Mouse (Mus musculus): ENCODE measurements around the gene Tkfc. TPM values are rescaled to one million over a fixed set of nuclear protein-coding genes. Genes with fewer than 3 reads are reported as not detected.

Tkfc gene
- polyA plus RNA-seq, 1 experiment from 2014 or later: 16.2 TPM

GRCm38 (mm10) chr19:10591659-10592377 lies 13.6 kb downstream of the Tkfc start:
- H3K36me3 ChIP-seq (ENCODE audit: control insufficient read depth, insufficient read depth, low read length): peaks cover 4% of the 10 kb centered on the region; the same call in 1 of the 2 replicates
- H3K4me1 ChIP-seq (replicated peaks; ENCODE audit: control insufficient read depth, insufficient read depth, low read length): 0 out of 2 replicates have a peak, but pooled peaks cover 2% of the 10 kb centered on the region
- ATAC-seq (replicated peaks; ENCODE audit: low FRiP score): 0 out of 2 replicates have a peak, but pooled peaks have one; percentile 22
- H3K4me2 ChIP-seq: 0 out of 2 replicates have a peak overlapping the region, but pooled peaks have one; percentile 5
- H3K9ac ChIP-seq (ENCODE audit: low read depth, low read length): no peak overlapping the region
- WGBS: 88% methylated on average over 6 of the region's 6 CpGs
- DNase-seq (ENCODE audit: low spot score): no peak
- no peaks in the 10 kb centered on the region for H3K9me3 ChIP-seq (ENCODE audit: control insufficient read depth, low read length)
- H3K27me3 ChIP-seq (replicated peaks; ENCODE audit: control insufficient read depth, insufficient read depth, low read length): no peaks in the 10 kb centered on the region
- no peak overlapping the region for H3K4me3 ChIP-seq (ENCODE audit: low read depth, low read length)
- H3K27ac ChIP-seq (ENCODE audit: low read depth, low read length): no peak overlapping the region

GRCm38 (mm10) chr19:10590301-10590700 lies 15.2 kb downstream of the Tkfc start:
- ATAC-seq (replicated peaks; ENCODE audit: low FRiP score): no peak
- WGBS: 70% methylated on average over 3 of the region's 3 CpGs
- H3K4me1 ChIP-seq (replicated peaks; ENCODE audit: control insufficient read depth, insufficient read depth, low read length): 0 out of 2 replicates have a peak, but pooled peaks cover 2% of the 10 kb centered on the region

DNA sequence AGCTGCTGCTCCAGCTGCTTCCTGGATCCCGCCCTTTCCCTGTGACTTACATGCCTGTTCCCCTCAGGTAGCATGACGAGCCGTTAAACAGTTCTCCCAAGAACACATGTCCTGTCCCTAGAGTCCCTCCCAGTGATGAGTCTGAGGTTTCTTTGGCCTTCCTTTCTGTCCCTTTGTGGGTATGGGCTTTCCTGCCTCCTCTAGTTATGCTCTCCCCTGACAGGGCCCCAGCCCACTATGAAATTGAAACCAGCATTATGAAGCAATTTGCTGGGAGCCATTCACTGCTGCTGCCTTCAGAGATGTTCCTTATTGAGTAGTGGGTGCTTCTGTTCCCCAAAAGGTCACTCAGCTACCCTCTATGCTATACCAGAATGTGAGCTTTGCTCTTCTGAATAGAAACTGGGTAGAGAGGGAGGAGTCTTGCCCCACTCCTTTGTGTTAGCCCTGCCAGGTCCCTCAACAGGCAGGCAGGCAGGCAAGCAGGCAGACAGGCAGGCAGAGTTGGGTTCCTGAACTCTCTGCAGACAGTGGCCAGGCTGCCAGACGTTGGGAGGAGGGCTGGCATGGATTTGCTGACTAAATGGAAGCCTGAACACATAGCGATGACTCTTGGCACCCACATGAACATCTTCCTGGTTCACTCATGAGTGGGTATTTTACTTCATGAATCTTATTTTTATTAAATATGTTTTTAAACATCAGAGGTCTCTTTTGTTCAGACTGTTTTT lies 16.2 kb downstream of the Tkfc start:
- Histone ChIP-seq H3K4me1 (replicated peaks; ENCODE audit: control insufficient read depth, insufficient read depth, low read length) (0 out of 2 replicates have a peak, but pooled peaks cover 2% of the 10 kb centered on the region), H3K4me2 (no peak overlapping the region), H3K4me3 (ENCODE audit: low read depth, low read length) (no peak overlapping the region), H3K27ac (ENCODE audit: low read depth, low read length) (no peak overlapping the region; the same call in 1 of the 2 replicates), H3K27me3 (replicated peaks; ENCODE audit: control insufficient read depth, insufficient read depth, low read length) (no peaks in the 10 kb centered on the region), H3K9ac (ENCODE audit: low read depth, low read length) (peak overlapping the region; percentile 12; the same call in 1 of the 2 replicates), H3K36me3 (ENCODE audit: control insufficient read depth, insufficient read depth, low read length) (peaks cover 4% of the 10 kb centered on the region; the same call in 1 of the 2 replicates), H3K9me3 (ENCODE audit: control insufficient read depth, low read length) (no peaks in the 10 kb centered on the region)
- no peak for ATAC-seq (replicated peaks; ENCODE audit: low FRiP score)
- no peak for DNase-seq (ENCODE audit: low spot score)
- 61% methylated on average over 5 of the region's 5 CpGs for WGBS

More at GRCm38 (mm10) chr19:10590301-10590700, 15.2 kb downstream of the Tkfc start:
- Histone ChIP-seq H3K9ac (ENCODE audit: low read depth, low read length) (no peak overlapping the region), H3K27ac (ENCODE audit: low read depth, low read length) (no peak overlapping the region), H3K36me3 (ENCODE audit: control insufficient read depth, insufficient read depth, low read length) (peaks cover 4% of the 10 kb centered on the region; the same call in 1 of the 2 replicates), H3K27me3 (replicated peaks; ENCODE audit: control insufficient read depth, insufficient read depth, low read length) (no peaks in the 10 kb centered on the region), H3K9me3 (ENCODE audit: control insufficient read depth, low read length) (no peaks in the 10 kb centered on the region), H3K4me2 (no peak overlapping the region), H3K4me3 (ENCODE audit: low read depth, low read length) (no peak overlapping the region)
- DNase-seq (ENCODE audit: low spot score): no peak

DNA sequence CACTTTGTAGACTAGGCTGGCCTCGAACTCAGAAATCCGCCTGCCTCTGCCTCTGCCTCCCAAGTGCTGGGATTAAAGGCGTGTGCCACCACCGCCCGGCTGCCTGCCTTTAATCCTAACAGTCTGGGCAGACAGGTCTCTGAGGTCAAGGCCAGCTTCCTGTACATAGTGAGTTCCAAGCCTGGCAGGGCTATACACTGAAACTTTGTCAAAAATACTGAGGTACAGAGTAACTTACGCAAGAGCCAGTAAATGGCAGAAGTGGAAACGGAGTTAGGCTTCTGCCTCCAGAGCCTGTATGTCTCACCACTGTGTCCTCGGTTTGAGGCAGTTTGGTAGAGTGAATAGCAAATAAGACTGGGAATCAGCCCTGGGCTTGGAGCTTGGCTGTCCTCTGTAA lies 18.2 kb downstream of the Tkfc start:
- WGBS: 78% methylated on average over 8 of the region's 8 CpGs
- no peak for DNase-seq (ENCODE audit: low spot score)
- H3K4me2 ChIP-seq: no peak overlapping the region

GRCm38 (mm10) chr19:10585112-10585511 lies 20.3 kb downstream of the Tkfc start:
- Histone ChIP-seq H3K27ac (ENCODE audit: low read depth, low read length) (no peak overlapping the region), H3K4me1 (replicated peaks; ENCODE audit: control insufficient read depth, insufficient read depth, low read length) (0 out of 2 replicates have a peak, but pooled peaks cover 2% of the 10 kb centered on the region), H3K4me2 (no peak overlapping the region), H3K4me3 (ENCODE audit: low read depth, low read length) (no peak overlapping the region), H3K9ac (ENCODE audit: low read depth, low read length) (no peak overlapping the region), H3K27me3 (replicated peaks; ENCODE audit: control insufficient read depth, insufficient read depth, low read length) (no peaks in the 10 kb centered on the region), H3K9me3 (ENCODE audit: control insufficient read depth, low read length) (no peaks in the 10 kb centered on the region), H3K36me3 (ENCODE audit: control insufficient read depth, insufficient read depth, low read length) (no peaks in the 10 kb centered on the region; the same call in none of the 2 replicates)
- no peak for DNase-seq (ENCODE audit: low spot score)
- no peak for ATAC-seq (replicated peaks; ENCODE audit: low FRiP score)
- WGBS: 84% methylated on average over 8 of the region's 8 CpGs

More for the DNA sequence above, 18.2 kb downstream of the Tkfc start:
- no peaks in the 10 kb centered on the region; the same call in 1 of the 2 replicates for H3K36me3 ChIP-seq (ENCODE audit: control insufficient read depth, insufficient read depth, low read length)
- H3K4me1 ChIP-seq (replicated peaks; ENCODE audit: control insufficient read depth, insufficient read depth, low read length): 0 out of 2 replicates have a peak, but pooled peaks cover 2% of the 10 kb centered on the region
- H3K9me3 ChIP-seq (ENCODE audit: control insufficient read depth, low read length): no peaks in the 10 kb centered on the region
- no peak overlapping the region for H3K27ac ChIP-seq (ENCODE audit: low read depth, low read length)
- no peak overlapping the region for H3K4me3 ChIP-seq (ENCODE audit: low read depth, low read length)
- no peak for ATAC-seq (replicated peaks; ENCODE audit: low FRiP score)
- no peak overlapping the region for H3K9ac ChIP-seq (ENCODE audit: low read depth, low read length)
- H3K27me3 ChIP-seq (replicated peaks; ENCODE audit: control insufficient read depth, insufficient read depth, low read length): no peaks in the 10 kb centered on the region

DNA sequence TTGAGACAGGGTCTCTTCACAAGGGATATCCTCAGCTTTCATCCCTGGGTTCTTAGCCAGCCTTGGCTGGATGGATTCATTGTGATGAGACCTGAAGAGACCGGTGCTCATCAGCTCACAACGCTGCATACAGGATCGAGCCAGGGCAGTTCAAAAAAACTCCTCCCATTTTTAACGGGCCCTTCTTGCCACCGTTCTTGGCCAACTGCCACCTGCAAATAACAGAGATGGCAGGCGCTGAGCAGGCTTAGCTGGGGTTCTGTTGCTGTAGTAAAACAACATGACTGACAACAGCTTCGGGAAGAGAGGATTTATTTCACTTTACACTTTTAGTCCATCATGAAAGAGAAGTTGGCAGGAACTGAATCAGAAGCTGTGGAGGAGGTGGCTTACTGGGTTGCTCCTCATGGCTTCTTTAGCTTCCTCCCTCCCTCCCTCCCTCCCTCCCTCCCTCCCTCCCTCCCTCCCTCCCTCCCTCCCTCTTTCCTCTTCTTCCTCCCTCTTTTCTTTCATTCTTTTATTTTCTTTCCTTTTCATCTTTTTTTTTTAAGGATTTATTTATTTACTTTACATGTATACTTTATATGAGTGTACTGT lies 21.8 kb downstream of the Tkfc start:
- H3K27me3 ChIP-seq (replicated peaks; ENCODE audit: control insufficient read depth, insufficient read depth, low read length): no peaks in the 10 kb centered on the region
- no peak overlapping the region for H3K4me2 ChIP-seq
- no peaks in the 10 kb centered on the region for H3K4me1 ChIP-seq (replicated peaks; ENCODE audit: control insufficient read depth, insufficient read depth, low read length)
- no peaks in the 10 kb centered on the region; the same call in none of the 2 replicates for H3K36me3 ChIP-seq (ENCODE audit: control insufficient read depth, insufficient read depth, low read length)
- no peak for ATAC-seq (replicated peaks; ENCODE audit: low FRiP score)
- no peak overlapping the region for H3K27ac ChIP-seq (ENCODE audit: low read depth, low read length)
- no peaks in the 10 kb centered on the region for H3K9me3 ChIP-seq (ENCODE audit: control insufficient read depth, low read length)
- H3K9ac ChIP-seq (ENCODE audit: low read depth, low read length): no peak overlapping the region
- no peak for DNase-seq (ENCODE audit: low spot score)
- WGBS: 79% methylated on average over 7 of the region's 7 CpGs
- no peak overlapping the region for H3K4me3 ChIP-seq (ENCODE audit: low read depth, low read length)

DNA sequence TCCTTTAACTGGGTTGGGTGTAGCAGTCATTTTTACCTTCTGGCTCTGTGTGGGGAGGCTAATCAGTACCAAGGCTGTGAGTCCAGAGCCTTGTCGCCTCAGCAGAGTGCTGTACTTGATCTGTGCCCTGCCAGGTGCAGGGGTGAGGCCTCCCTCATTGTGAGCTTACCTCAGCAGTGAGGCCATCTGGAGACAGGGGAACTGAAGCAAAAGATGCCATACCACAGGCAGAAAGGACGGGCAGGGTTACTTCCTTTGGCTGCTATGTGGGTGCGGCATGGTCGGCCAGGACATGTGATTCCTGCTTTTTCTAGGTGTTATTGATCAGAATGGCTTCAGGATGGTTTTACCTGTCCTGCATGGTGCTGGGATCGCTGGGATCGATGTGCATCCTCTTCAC lies 23.5 kb downstream of the Tkfc start:
- H3K27me3 ChIP-seq (replicated peaks; ENCODE audit: control insufficient read depth, insufficient read depth, low read length): no peaks in the 10 kb centered on the region
- no peak overlapping the region for H3K9ac ChIP-seq (ENCODE audit: low read depth, low read length)
- no peaks in the 10 kb centered on the region for H3K9me3 ChIP-seq (ENCODE audit: control insufficient read depth, low read length)
- WGBS: 83% methylated on average over 6 of the region's 6 CpGs
- no peak for DNase-seq (ENCODE audit: low spot score)
- H3K4me3 ChIP-seq (ENCODE audit: low read depth, low read length): no peak overlapping the region
- no peak overlapping the region for H3K27ac ChIP-seq (ENCODE audit: low read depth, low read length)
- H3K36me3 ChIP-seq (ENCODE audit: control insufficient read depth, insufficient read depth, low read length): no peaks in the 10 kb centered on the region; the same call in none of the 2 replicates
- no peak overlapping the region for H3K4me2 ChIP-seq
- no peak for ATAC-seq (replicated peaks; ENCODE audit: low FRiP score)
- no peaks in the 10 kb centered on the region; the same call in 1 of the 2 replicates for H3K4me1 ChIP-seq (replicated peaks; ENCODE audit: control insufficient read depth, insufficient read depth, low read length)

GRCm38 (mm10) chr19:10580761-10581160 lies 24.7 kb downstream of the Tkfc start:
- Histone ChIP-seq H3K27me3 (replicated peaks; ENCODE audit: control insufficient read depth, insufficient read depth, low read length) (no peaks in the 10 kb centered on the region), H3K9ac (ENCODE audit: low read depth, low read length) (no peak overlapping the region), H3K4me2 (no peak overlapping the region), H3K27ac (ENCODE audit: low read depth, low read length) (no peak overlapping the region), H3K4me1 (replicated peaks; ENCODE audit: control insufficient read depth, insufficient read depth, low read length) (peaks cover 2% of the 10 kb centered on the region; the same call in 1 of the 2 replicates), H3K36me3 (ENCODE audit: control insufficient read depth, insufficient read depth, low read length) (no peaks in the 10 kb centered on the region; the same call in 1 of the 2 replicates), H3K9me3 (ENCODE audit: control insufficient read depth, low read length) (no peaks in the 10 kb centered on the region), H3K4me3 (ENCODE audit: low read depth, low read length) (no peak overlapping the region)
- DNase-seq (ENCODE audit: low spot score) (no peak), ATAC-seq (replicated peaks; ENCODE audit: low FRiP score) (no peak)
- 62% methylated on average over 3 of the region's 3 CpGs for WGBS
